Mouse (Mus musculus) olfactory bulb, adult 2 months (tissue): ENCODE measurements around the gene Gimap7.

ENCODE experiments used
- CTCF ChIP-seq: fragments of 200-500 bp; IDR thresholded peaks from 2 replicates; pipeline ENCODE4 v1.5.1; 2012; ENCODE audit warnings: low read depth, mild to moderate bottlenecking, low read length, moderate library complexity; ENCODE audit not compliant: insufficient read depth
- POLR2A ChIP-seq: fragments of 200-500 bp; IDR thresholded peaks from 2 replicates; pipeline ENCODE4 v1.6.1; 2012; ENCODE audit warnings: mild to moderate bottlenecking, low read depth, low read length, moderate library complexity; ENCODE audit not compliant: insufficient read depth

DNA sequence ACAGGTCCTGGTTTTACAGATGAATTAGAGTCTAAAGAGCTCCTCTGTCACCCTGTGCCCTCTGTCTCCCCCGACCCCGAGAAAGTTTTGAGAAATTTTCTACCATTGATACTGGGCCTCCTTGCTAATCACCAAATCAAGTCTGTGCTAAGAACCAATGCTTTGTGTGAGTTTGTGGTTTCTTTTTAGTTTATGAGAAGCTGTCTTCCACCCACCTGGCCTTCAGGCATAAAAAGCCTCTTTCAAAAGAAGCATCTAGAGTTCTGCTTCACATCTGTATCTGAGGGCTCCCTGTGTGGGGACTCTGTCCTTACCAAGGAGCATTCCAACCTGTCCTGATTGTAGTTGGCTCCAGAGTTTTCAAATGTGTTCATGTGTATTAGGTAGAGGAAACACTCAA lies 33.2 kb upstream of the Gimap7 start:
- TF ChIP-seq POLR2A (no peak), CTCF (no peak)
